Mouse (Mus musculus) erythroblast, embryonic 14.5 days (primary cell): ENCODE data around the gene Fbxl16.

Experiments used
- GATA1 ChIP-seq: IDR thresholded peaks from 2 replicates; pipeline ENCODE4 v1.6.1; 2012; ENCODE audit warnings: low read length, inconsistent platforms, mixed read lengths
- TAL1 ChIP-seq: IDR thresholded peaks from 3 replicates; pipeline ENCODE4 v1.6.1; 2012; ENCODE audit warnings: low read length, inconsistent platforms, mixed read lengths

GRCm38 (mm10) chr17:25824362-25825142 is 15.7 kb downstream of the Fbxl16 start:
- no peak for TF ChIP-seq TAL1
- TF ChIP-seq GATA1, result no peak
